Mouse (Mus musculus): ENCODE data around the gene Trim80. TPM values are rescaled to one million over a fixed set of nuclear protein-coding genes. Genes with fewer than 3 reads are reported as not detected.

Gene Trim80
- polyA plus RNA-seq, 1 experiment from 2014 or later: 0.19 TPM

Small RNAs within 50 kb of the gene (microRNA-seq; reads per million reads assigned to microRNA genes)
- gene Mir3968: not detected

Other genes with a start within 250 kb of the Trim80 start
- gene Grin2c, start 173.3 kb upstream of the Trim80 start, polyA plus RNA-seq (2016; fragmentation: Nextera tagmentation; extraction: Ambion mirVana): 0.15 and 0.21 TPM in 2 replicates
- 11.3 and 12.3 TPM in 2 replicates for gene Fdxr, start 163.5 kb upstream of the Trim80 start, polyA plus RNA-seq (2016; fragmentation: Nextera tagmentation; extraction: Ambion mirVana)
- 0.51 and 0.86 TPM in 2 replicates for gene Fads6, start 142.9 kb upstream of the Trim80 start, polyA plus RNA-seq (2016; fragmentation: Nextera tagmentation; extraction: Ambion mirVana)
- not detected in 2 replicates for gene Otop2, start 133.4 kb upstream of the Trim80 start, polyA plus RNA-seq (2016; fragmentation: Nextera tagmentation; extraction: Ambion mirVana)
- gene Ush1g, start 118.5 kb upstream of the Trim80 start, polyA plus RNA-seq (2016; fragmentation: Nextera tagmentation; extraction: Ambion mirVana): 0.06 and 0.08 TPM in 2 replicates
- gene Otop3, start 105.8 kb upstream of the Trim80 start, polyA plus RNA-seq (2016; fragmentation: Nextera tagmentation; extraction: Ambion mirVana): not detected in 2 replicates
- gene Hid1, start 72.8 kb upstream of the Trim80 start, polyA plus RNA-seq (2016; fragmentation: Nextera tagmentation; extraction: Ambion mirVana): 6.0 and 7.4 TPM in 2 replicates
- gene Cdr2l, start 58.6 kb upstream of the Trim80 start, polyA plus RNA-seq (2016; fragmentation: Nextera tagmentation; extraction: Ambion mirVana): 9.0 and 9.5 TPM in 2 replicates
- 156 and 162 TPM in 2 replicates for gene Mrpl58, start 36.8 kb upstream of the Trim80 start, polyA plus RNA-seq (2016; fragmentation: Nextera tagmentation; extraction: Ambion mirVana)
- 1,576 and 1,627 TPM in 2 replicates for gene Atp5h, start 20.6 kb upstream of the Trim80 start, polyA plus RNA-seq (2016; fragmentation: Nextera tagmentation; extraction: Ambion mirVana)
- 16.0 and 17.5 TPM in 2 replicates for gene Kctd2, start 20.4 kb upstream of the Trim80 start, polyA plus RNA-seq (2016; fragmentation: Nextera tagmentation; extraction: Ambion mirVana)
- 0.17 TPM in 1 of 2 replicates, not detected in the other for gene Slc16a5, start 21.9 kb downstream of the Trim80 start, polyA plus RNA-seq (2016; fragmentation: Nextera tagmentation; extraction: Ambion mirVana)
- gene Armc7, start 35.1 kb downstream of the Trim80 start, polyA plus RNA-seq (2016; fragmentation: Nextera tagmentation; extraction: Ambion mirVana): 5.8 and 6.4 TPM in 2 replicates
- gene Nt5c, start 51.3 kb downstream of the Trim80 start, polyA plus RNA-seq (2016; fragmentation: Nextera tagmentation; extraction: Ambion mirVana): 56.2 and 58.2 TPM in 2 replicates
- gene Jpt1, start 73.8 kb downstream of the Trim80 start, polyA plus RNA-seq (2016; fragmentation: Nextera tagmentation; extraction: Ambion mirVana): 413 and 440 TPM in 2 replicates
- gene Sumo2, start 95.7 kb downstream of the Trim80 start, polyA plus RNA-seq (2016; fragmentation: Nextera tagmentation; extraction: Ambion mirVana): 673 and 675 TPM in 2 replicates
- gene Nup85, start 123.9 kb downstream of the Trim80 start, polyA plus RNA-seq (2016; fragmentation: Nextera tagmentation; extraction: Ambion mirVana): 117 and 132 TPM in 2 replicates
- gene Mrps7, start 163.4 kb downstream of the Trim80 start, polyA plus RNA-seq (2016; fragmentation: Nextera tagmentation; extraction: Ambion mirVana): 90.4 and 95.4 TPM in 2 replicates
- 19.2 and 21.9 TPM in 2 replicates for gene Gga3, start 163.5 kb downstream of the Trim80 start, polyA plus RNA-seq (2016; fragmentation: Nextera tagmentation; extraction: Ambion mirVana)
- gene Mif4gd, start 172.4 kb downstream of the Trim80 start, polyA plus RNA-seq (2016; fragmentation: Nextera tagmentation; extraction: Ambion mirVana): 20.9 and 22.0 TPM in 2 replicates
- 39.9 and 42.1 TPM in 2 replicates for gene Slc25a19, start 187.8 kb downstream of the Trim80 start, polyA plus RNA-seq (2016; fragmentation: Nextera tagmentation; extraction: Ambion mirVana)

All from heart, embryonic 12.5 days (tissue).